Mouse (Mus musculus): ENCODE measurements around the gene Padi1. TPM values are rescaled to one million over a fixed set of nuclear protein-coding genes. Genes with fewer than 3 reads are reported as not detected.

Padi1 gene
- total RNA-seq, 1 experiment = 0.09 TPM

- no peak overlapping the region for H3K9ac ChIP-seq (ENCODE audit: insufficient read depth, low read depth, low read length, poor library complexity, severe bottlenecking)
- H3K4me3 ChIP-seq (ENCODE audit: insufficient read depth in 1 of 2, low read depth in 1 of 2, low read length in 2 of 2, poor library complexity in 1 of 2, severe bottlenecking in 1 of 2) = no peak overlapping the region
- in situ Hi-C loops (cut with MboI; ENCODE audit: low sequenced_read_pairs in 2 of 2, unreplicated experiment in 2 of 2) = no loop called here
- no peak for DNase-seq (ENCODE audit: low read depth, low spot score)
- TF ChIP-seq MAFK (IDR thresholded peaks at IDR 0.05; ENCODE audit: insufficient read depth, low read depth, low read length) (no peak), HCFC1 (IDR thresholded peaks at IDR 0.05; ENCODE audit: borderline replicate concordance, insufficient read depth, low read length) (no peak), ZNF384 (IDR thresholded peaks at IDR 0.05; ENCODE audit: low read depth, low read length) (no peak), ZC3H11A (IDR thresholded peaks at IDR 0.05; ENCODE audit: borderline replicate concordance, low read depth, low read length) (no peak), CHD2 (IDR thresholded peaks at IDR 0.05; ENCODE audit: low read depth, low read length) (no peak)
- peaks cover 0 to 2% of the 10 kb centered on the region in 2 experiments; a peak in 1 of 4 replicates for H3K4me1 ChIP-seq (ENCODE audit: control insufficient read depth in 2 of 2, insufficient read depth in 2 of 2, low read length in 2 of 2, poor library complexity in 1 of 2)
- no peak overlapping the region for H3K27ac ChIP-seq (ENCODE audit: insufficient read depth, low read depth, low read length, poor library complexity, severe bottlenecking)
- no peaks in the 10 kb centered on the region for H3K9me3 ChIP-seq (ENCODE audit: control insufficient read depth, insufficient read depth, low read depth, low read length)
- H3K36me3 ChIP-seq (ENCODE audit: control insufficient read depth, insufficient read depth, low read length, poor library complexity, severe bottlenecking) = no peaks in the 10 kb centered on the region
Observed at GRCm38 (mm10) chr4:140882981-140883380, 37.4 kb upstream of the Padi1 start.

GRCm38 (mm10) chr4:140882365-140882764, 36.8 kb upstream of the Padi1 start:
- no peak overlapping the region for H3K9ac ChIP-seq (ENCODE audit: insufficient read depth, low read depth, low read length, poor library complexity, severe bottlenecking)
- no peak for TF ChIP-seq ZC3H11A (IDR thresholded peaks at IDR 0.05; ENCODE audit: borderline replicate concordance, low read depth, low read length)
- TF ChIP-seq CHD2 (IDR thresholded peaks at IDR 0.05; ENCODE audit: low read depth, low read length) = no peak
- no peak for TF ChIP-seq ZNF384 (IDR thresholded peaks at IDR 0.05; ENCODE audit: low read depth, low read length)
- TF ChIP-seq MAFK (IDR thresholded peaks at IDR 0.05; ENCODE audit: insufficient read depth, low read depth, low read length) = no peak
- in situ Hi-C loops (cut with MboI; ENCODE audit: low sequenced_read_pairs in 2 of 2, unreplicated experiment in 2 of 2) = no loop called here
- no peaks in the 10 kb centered on the region for H3K9me3 ChIP-seq (ENCODE audit: control insufficient read depth, insufficient read depth, low read depth, low read length)
- no peaks in the 10 kb centered on the region for H3K36me3 ChIP-seq (ENCODE audit: control insufficient read depth, insufficient read depth, low read length, poor library complexity, severe bottlenecking)
- no peak overlapping the region for H3K27ac ChIP-seq (ENCODE audit: insufficient read depth, low read depth, low read length, poor library complexity, severe bottlenecking)
- no peak overlapping the region for H3K4me3 ChIP-seq (ENCODE audit: insufficient read depth in 1 of 2, low read depth in 1 of 2, low read length in 2 of 2, poor library complexity in 1 of 2, severe bottlenecking in 1 of 2)
- H3K4me1 ChIP-seq (ENCODE audit: control insufficient read depth in 2 of 2, insufficient read depth in 2 of 2, low read length in 2 of 2, poor library complexity in 1 of 2) = peaks cover 0 to 2% of the 10 kb centered on the region in 2 experiments; a peak in 1 of 4 replicates
- no peak for DNase-seq (ENCODE audit: low read depth, low spot score)

- peaks cover 0 to 2% of the 10 kb centered on the region in 2 experiments; a peak in 1 of 4 replicates for H3K4me1 ChIP-seq (ENCODE audit: control insufficient read depth in 2 of 2, insufficient read depth in 2 of 2, low read length in 2 of 2, poor library complexity in 1 of 2)
- no peak for TF ChIP-seq ZNF384 (IDR thresholded peaks at IDR 0.05; ENCODE audit: low read depth, low read length)
- TF ChIP-seq HCFC1 (IDR thresholded peaks at IDR 0.05; ENCODE audit: borderline replicate concordance, insufficient read depth, low read length) = no peak
- no peak for TF ChIP-seq CHD2 (IDR thresholded peaks at IDR 0.05; ENCODE audit: low read depth, low read length)
- TF ChIP-seq MAFK (IDR thresholded peaks at IDR 0.05; ENCODE audit: insufficient read depth, low read depth, low read length) = no peak
- no peak for TF ChIP-seq ZC3H11A (IDR thresholded peaks at IDR 0.05; ENCODE audit: borderline replicate concordance, low read depth, low read length)
- H3K27ac ChIP-seq (ENCODE audit: insufficient read depth, low read depth, low read length, poor library complexity, severe bottlenecking) = no peak overlapping the region
- H3K9me3 ChIP-seq (ENCODE audit: control insufficient read depth, insufficient read depth, low read depth, low read length) = no peaks in the 10 kb centered on the region
- H3K9ac ChIP-seq (ENCODE audit: insufficient read depth, low read depth, low read length, poor library complexity, severe bottlenecking) = no peak overlapping the region
- H3K36me3 ChIP-seq (ENCODE audit: control insufficient read depth, insufficient read depth, low read length, poor library complexity, severe bottlenecking) = no peaks in the 10 kb centered on the region
- in situ Hi-C loops (cut with MboI; ENCODE audit: low sequenced_read_pairs in 2 of 2, unreplicated experiment in 2 of 2) = no loop called here
- peak overlapping the region in 1 of 2 experiments; percentile 37; a peak in 1 of 4 replicates for H3K4me3 ChIP-seq (ENCODE audit: insufficient read depth in 1 of 2, low read depth in 1 of 2, low read length in 2 of 2, poor library complexity in 1 of 2, severe bottlenecking in 1 of 2)
- no peak for DNase-seq (ENCODE audit: low read depth, low spot score)
Observed at GRCm38 (mm10) chr4:140881771-140882170, 36.2 kb upstream of the Padi1 start.

GRCm38 (mm10) chr4:140881026-140881670, 35.6 kb upstream of the Padi1 start:
- no peak for DNase-seq (ENCODE audit: low read depth, low spot score)
- in situ Hi-C loops (cut with MboI; ENCODE audit: low sequenced_read_pairs in 2 of 2, unreplicated experiment in 2 of 2) = no loop called here

More at GRCm38 (mm10) chr4:140881026-140881670, 35.6 kb upstream of the Padi1 start:
- no peak overlapping the region for H3K27ac ChIP-seq (ENCODE audit: insufficient read depth, low read depth, low read length, poor library complexity, severe bottlenecking)
- no peak overlapping the region for H3K4me3 ChIP-seq (ENCODE audit: insufficient read depth in 1 of 2, low read depth in 1 of 2, low read length in 2 of 2, poor library complexity in 1 of 2, severe bottlenecking in 1 of 2)
- no peaks in the 10 kb centered on the region for H3K9me3 ChIP-seq (ENCODE audit: control insufficient read depth, insufficient read depth, low read depth, low read length)
- no peak overlapping the region for H3K9ac ChIP-seq (ENCODE audit: insufficient read depth, low read depth, low read length, poor library complexity, severe bottlenecking)
- peaks cover 0 to 2% of the 10 kb centered on the region in 2 experiments; a peak in 1 of 4 replicates for H3K4me1 ChIP-seq (ENCODE audit: control insufficient read depth in 2 of 2, insufficient read depth in 2 of 2, low read length in 2 of 2, poor library complexity in 1 of 2)
- TF ChIP-seq CHD2 (IDR thresholded peaks at IDR 0.05; ENCODE audit: low read depth, low read length) (no peak), ZNF384 (IDR thresholded peaks at IDR 0.05; ENCODE audit: low read depth, low read length) (no peak), ZC3H11A (IDR thresholded peaks at IDR 0.05; ENCODE audit: borderline replicate concordance, low read depth, low read length) (no peak), HCFC1 (IDR thresholded peaks at IDR 0.05; ENCODE audit: borderline replicate concordance, insufficient read depth, low read length) (no peak), MAFK (IDR thresholded peaks at IDR 0.05; ENCODE audit: insufficient read depth, low read depth, low read length) (no peak)
- H3K36me3 ChIP-seq (ENCODE audit: control insufficient read depth, insufficient read depth, low read length, poor library complexity, severe bottlenecking) = no peaks in the 10 kb centered on the region
